Mouse (Mus musculus) cerebellum, adult (tissue): ENCODE measurements at regions not wholly inside any gene's neighbourhood (a gene's known extent, or its start where the extent isn't known, plus 50 kb on each side); places are given as distances from the start of the nearest gene placed in this dataset.

Source experiments
- ATAC-seq: cut with Nextera tagmentation; 2 replicates; pipeline ENCODE4 v1.9.2; 2017; ENCODE audit warnings: mild to moderate bottlenecking, moderate library complexity, mixed read lengths; ENCODE audit not compliant: insufficient number of reproducible peaks, low FRiP score, low TSS enrichment

- no peak for ATAC-seq
Measured at GRCm38 (mm10) chr15:36352929-36353328, 654.6 kb downstream of the Zfp706 start.

GRCm38 (mm10) chr15:36351693-36352092 is 655.9 kb downstream of the Zfp706 start:
- ATAC-seq, result no peak

GRCm38 (mm10) chr15:36348348-36348747 is 659.2 kb downstream of the Zfp706 start:
- ATAC-seq, result no peak

GRCm38 (mm10) chr15:36347333-36347845 is 660.2 kb downstream of the Zfp706 start:
- no peak for ATAC-seq

GRCm38 (mm10) chr15:36346126-36346525 is 661.4 kb downstream of the Zfp706 start:
- no peak for ATAC-seq

GRCm38 (mm10) chr15:36345413-36345812 is 662.2 kb downstream of the Zfp706 start:
- ATAC-seq, result no peak

- ATAC-seq, result peak; percentile 91
Measured at GRCm38 (mm10) chr15:36339971-36340550, 667.5 kb downstream of the Zfp706 start.

GRCm38 (mm10) chr15:36338766-36339165 is 668.8 kb downstream of the Zfp706 start:
- ATAC-seq, result no peak

GRCm38 (mm10) chr15:36336857-36337256 is 670.7 kb downstream of the Zfp706 start:
- no peak for ATAC-seq

- no peak for ATAC-seq
Measured at GRCm38 (mm10) chr15:36335116-36335515, 672.5 kb downstream of the Zfp706 start.

GRCm38 (mm10) chr15:36334436-36335113 is 673.0 kb downstream of the Zfp706 start:
- no peak for ATAC-seq

GRCm38 (mm10) chr15:36333857-36334256 is 673.7 kb downstream of the Zfp706 start:
- ATAC-seq, result peak; percentile 37

GRCm38 (mm10) chr15:36333265-36333664 is 674.3 kb downstream of the Zfp706 start:
- ATAC-seq, result peak; percentile 71
